Mouse (Mus musculus) thymus, adult 2 months (tissue): ENCODE measurements around the gene Sec61a2. TPM values are rescaled to one million over a fixed set of nuclear protein-coding genes. Genes with fewer than 3 reads are reported as not detected.

Experiments
- DNase-seq: peaks from one replicate; pipeline ENCODE4 v3.0.0; 2021
- H3K27ac ChIP-seq: fragments of 200-500 bp; 2 replicates; pipeline ENCODE4 v1.5.1; 2012; ENCODE audit warnings: low read length, control low read depth; ENCODE audit not compliant: control insufficient read depth, insufficient read depth
- H3K27me3 ChIP-seq: fragments of 200-500 bp; 2 replicates; pipeline ENCODE4 v1.6.1; 2012; ENCODE audit warnings: mild to moderate bottlenecking, low read length, moderate library complexity, mixed read lengths; ENCODE audit not compliant: control insufficient read depth, insufficient read depth
- H3K36me3 ChIP-seq: fragments of 200-500 bp; 2 replicates; pipeline ENCODE4 v1.6.1; 2012; ENCODE audit warnings: mild to moderate bottlenecking, low read length, moderate library complexity; ENCODE audit not compliant: control insufficient read depth, insufficient read depth
- H3K4me1 ChIP-seq: fragments of 200-500 bp; replicated peaks from 2 replicates; pipeline ENCODE4 v1.6.1; 2012; ENCODE audit warnings: low read length; ENCODE audit not compliant: control insufficient read depth, insufficient read depth
- H3K4me3 ChIP-seq: fragments of 200-500 bp; 2 replicates; pipeline ENCODE4 v1.5.1; 2012; ENCODE audit warnings: mild to moderate bottlenecking, low read length, control low read depth, moderate library complexity; ENCODE audit not compliant: control insufficient read depth, insufficient read depth
- CTCF ChIP-seq: fragments of 200-500 bp; IDR thresholded peaks from 2 replicates; pipeline ENCODE4 v1.5.1; 2012; ENCODE audit warnings: mild to moderate bottlenecking, control low read depth, low read length, moderate library complexity, borderline replicate concordance; ENCODE audit not compliant: control insufficient read depth, poor library complexity, insufficient read depth; ENCODE audit errors: extremely low read depth
- POLR2A ChIP-seq: fragments of 200-500 bp; IDR thresholded peaks from 2 replicates; pipeline ENCODE4 v1.6.1; 2012; ENCODE audit warnings: mild to moderate bottlenecking, low read length, control low read depth, moderate library complexity; ENCODE audit not compliant: control insufficient read depth, poor library complexity, insufficient read depth; ENCODE audit errors: extremely low read depth
- WGBS: fragments of 180-500 bp; shearing (Covaris S2); methylation state at CpG from one replicate; pipeline ENCODE4 v1.1.7; 2018; 5-methylcytosine and 5-hydroxymethylcytosine counted together
- polyA plus RNA-seq: library from polyadenylated mRNA; depleted of rRNA; stranded (reverse); fragments of >200 nt; gene quantifications from 2 replicates; pipeline ENCODE4 v1.2.3, GENCODE M21; 2012; rRNA removed

The Sec61a2 gene
- polyA plus RNA-seq, 1 experiment, result 34.0 TPM

DNA sequence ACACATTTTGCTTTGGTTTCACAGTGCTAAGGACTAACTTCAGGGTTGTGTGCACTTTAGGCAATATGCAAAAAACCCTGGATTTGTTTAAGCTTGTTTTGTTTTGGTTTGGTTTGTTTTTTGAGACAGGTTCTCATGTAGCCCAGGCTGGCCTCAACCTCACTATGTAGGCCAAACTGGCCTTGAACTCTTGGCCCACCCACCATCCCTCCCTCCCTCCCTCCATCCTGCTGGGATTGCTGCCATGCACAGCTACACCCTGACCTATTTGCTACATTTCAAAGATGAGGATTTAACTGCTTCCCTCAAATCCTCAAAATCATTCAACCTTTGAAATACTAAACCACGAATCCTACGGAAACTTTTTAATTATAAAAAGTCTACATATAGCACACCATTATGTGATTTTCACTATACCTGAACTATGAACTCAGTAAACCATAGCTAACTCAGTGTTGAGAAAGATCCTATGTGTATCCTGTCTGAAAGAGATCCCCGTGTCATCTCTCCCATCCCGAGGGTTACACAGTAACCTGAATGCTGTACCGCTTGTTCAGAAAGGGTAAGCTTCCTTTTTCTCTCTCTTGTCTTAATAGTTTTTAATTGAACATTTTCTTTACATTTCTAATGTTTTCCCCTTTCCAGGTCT, 69.8 kb downstream of the Sec61a2 start:
- WGBS, result 98% methylated on average over 5 of the region's 5 CpGs
- Histone ChIP-seq H3K36me3 (peaks cover 28% of the 10 kb centered on the region), H3K27me3 (no peaks in the 10 kb centered on the region), H3K4me3 (no peak overlapping the region), H3K4me1 (no peaks in the 10 kb centered on the region), H3K27ac (no peak overlapping the region)
- TF ChIP-seq POLR2A (no peak), CTCF (no peak)
- DNase-seq, result no peak

DNA sequence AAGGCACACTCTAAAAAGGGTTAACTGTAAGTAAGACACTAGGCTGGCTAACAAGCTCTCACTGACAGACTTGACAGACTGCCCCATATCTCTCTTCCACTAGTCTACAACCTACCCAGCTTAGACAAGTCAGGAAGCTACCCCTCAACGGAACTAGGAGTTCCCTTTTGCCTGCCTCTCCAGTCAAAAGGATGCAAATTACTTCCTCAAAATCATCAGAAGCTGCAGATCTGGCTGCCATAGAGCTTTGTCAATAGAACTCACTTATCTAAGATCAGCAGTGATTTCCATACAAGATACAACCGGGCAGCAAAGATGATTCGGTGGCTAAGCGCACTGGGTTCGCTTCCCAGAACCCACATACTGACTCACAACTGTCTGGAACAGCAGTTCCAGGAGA, 70.5 kb downstream of the Sec61a2 start:
- no peaks in the 10 kb centered on the region for H3K27me3 ChIP-seq
- H3K27ac ChIP-seq, result no peak overlapping the region
- no peaks in the 10 kb centered on the region for H3K4me1 ChIP-seq
- peaks cover 32% of the 10 kb centered on the region for H3K36me3 ChIP-seq
- no peak for DNase-seq
- whole genome bisulfite sequencing, result 46% methylated on average over 5 of the region's 5 CpGs
- H3K4me3 ChIP-seq, result no peak overlapping the region
- TF ChIP-seq POLR2A, result no peak
- no peak for TF ChIP-seq CTCF

- Histone ChIP-seq H3K4me1 (no peaks in the 10 kb centered on the region), H3K36me3 (peaks cover 36% of the 10 kb centered on the region), H3K4me3 (no peak overlapping the region), H3K27ac (no peak overlapping the region), H3K27me3 (no peaks in the 10 kb centered on the region)
- DNase-seq, result no peak
- no peak for TF ChIP-seq CTCF
- no peak for TF ChIP-seq POLR2A
- 39% methylated on average over 1 of the region's 1 CpGs for WGBS
Observed at GRCm38 (mm10) chr2:5824213-5824612, 71.0 kb downstream of the Sec61a2 start.

DNA sequence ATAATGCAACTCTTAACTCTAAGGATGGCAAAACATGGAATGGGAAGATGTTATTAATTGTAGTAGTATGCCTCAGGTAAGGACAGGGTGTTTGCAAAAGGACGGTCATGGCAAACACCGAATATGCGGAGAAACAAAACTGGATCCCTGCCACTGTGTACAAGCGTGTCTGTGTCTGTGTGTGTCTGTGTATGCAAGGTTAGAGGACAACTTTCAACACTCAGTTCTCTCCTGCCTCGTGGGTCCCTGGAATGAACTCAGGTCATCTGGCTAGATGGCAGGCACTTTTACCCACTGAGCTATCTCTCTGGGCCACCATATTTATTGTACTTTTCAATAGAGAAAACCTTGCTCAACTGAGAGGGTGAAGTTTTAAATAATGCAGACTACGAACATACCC, 72.8 kb downstream of the Sec61a2 start:
- DNase-seq, result no peak
- no peak overlapping the region for H3K4me3 ChIP-seq
- no peak for TF ChIP-seq POLR2A
- no peak for TF ChIP-seq CTCF
- 97% methylated on average over 6 of the region's 6 CpGs for WGBS
- no peaks in the 10 kb centered on the region for H3K27me3 ChIP-seq
- peaks cover 41% of the 10 kb centered on the region for H3K36me3 ChIP-seq
- H3K4me1 ChIP-seq, result no peaks in the 10 kb centered on the region
- H3K27ac ChIP-seq, result no peak overlapping the region

GRCm38 (mm10) chr2:5821264-5821663, 74.0 kb downstream of the Sec61a2 start:
- Histone ChIP-seq H3K27ac (no peak overlapping the region), H3K27me3 (no peaks in the 10 kb centered on the region), H3K4me1 (no peaks in the 10 kb centered on the region), H3K4me3 (no peak overlapping the region), H3K36me3 (peaks cover 33% of the 10 kb centered on the region)
- TF ChIP-seq CTCF (no peak), POLR2A (no peak)
- DNase-seq, result no peak
- WGBS, result 93% methylated on average over 10 of the region's 10 CpGs

Other genes starting within 250 kb of the Sec61a2 start
- 13.2 and 25.6 TPM in 2 replicates for gene Camk1d, start 180.9 kb downstream of the Sec61a2 start, polyA plus RNA-seq
- 14.8 and 14.9 TPM in 2 replicates for gene Nudt5, start 50.4 kb downstream of the Sec61a2 start, polyA plus RNA-seq
- gene Cdc123, start 50.3 kb downstream of the Sec61a2 start, polyA plus RNA-seq, result 74.7 and 79.8 TPM in 2 replicates
- gene Gm13199, start 32.5 kb downstream of the Sec61a2 start, polyA plus RNA-seq, result 3.0 and 3.8 TPM in 2 replicates
- gene Dhtkd1, start 47.4 kb upstream of the Sec61a2 start, polyA plus RNA-seq, result 0.62 and 2.2 TPM in 2 replicates
- gene Upf2, start 56.0 kb upstream of the Sec61a2 start, polyA plus RNA-seq, result 5.0 and 5.6 TPM in 2 replicates
- 2.5 and 2.9 TPM in 2 replicates for gene Proser2, start 234.8 kb upstream of the Sec61a2 start, polyA plus RNA-seq